Mouse (Mus musculus) ES-E14 (cell line): ENCODE measurements at regions not wholly inside any gene's neighbourhood (a gene's known extent, or its start where the extent isn't known, plus 50 kb on each side); places are given as distances from the start of the nearest gene placed in this dataset.

Experiments used
- CHD2 ChIP-seq: IDR thresholded peaks from 2 replicates; pipeline ENCODE4 v1.6.1; 2014; ENCODE audit warnings: mild to moderate bottlenecking, low read depth, low read length, inconsistent platforms
- ZC3H11A ChIP-seq: IDR thresholded peaks from 2 replicates; pipeline ENCODE4 v1.6.1; 2012; ENCODE audit warnings: low read depth, mild to moderate bottlenecking, inconsistent platforms, low read length, borderline replicate concordance
- ZNF384 ChIP-seq: IDR thresholded peaks from 2 replicates; pipeline ENCODE4 v1.6.1; 2012; ENCODE audit warnings: low read depth, low read length, inconsistent platforms

DNA sequence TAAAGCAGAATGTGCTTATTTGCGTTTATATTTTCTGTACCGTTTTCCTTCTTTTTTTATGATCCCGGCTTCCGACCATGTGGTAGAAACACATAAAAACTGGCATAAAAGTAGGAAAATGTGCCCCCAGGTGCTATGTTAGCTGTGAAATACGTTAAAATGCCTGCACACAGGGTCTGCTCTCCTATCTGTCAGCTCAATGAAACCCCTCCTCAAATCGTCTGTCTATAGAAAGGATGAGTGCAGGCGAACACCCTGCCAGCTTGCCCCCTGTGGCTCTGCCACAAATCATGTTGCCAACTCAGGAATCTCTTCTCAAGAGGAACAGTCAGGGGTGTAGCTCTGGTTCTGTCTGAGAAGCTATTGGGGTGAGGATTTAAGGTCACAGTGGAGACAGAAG is 78.4 kb upstream of the Gria1 start:
- TF ChIP-seq ZC3H11A (no peak), ZNF384 (no peak), CHD2 (no peak)
